Mouse (Mus musculus) liver, embryonic 11.5 days (tissue): Measurements from ENCODE around the gene Ccdc63. TPM values are rescaled to one million over a fixed set of nuclear protein-coding genes. Genes with fewer than 3 reads are reported as not detected.
"Not testable (repeated sequence)": the region's sequence is repeated elsewhere in the genome, so short reads cannot be mapped to it uniquely, and the experiment has no call there.

ENCODE experiments used
- ATAC-seq: fragments of 200-750 bp; cut with Nextera tagmentation; replicated peaks from 2 replicates; pipeline ENCODE4 v1.8.0; 2017; ENCODE audit warnings: moderate number of reproducible peaks, mild to moderate bottlenecking, moderate TSS enrichment, moderate library complexity; ENCODE audit not compliant: low FRiP score
- DNase-seq: peaks from one replicate; pipeline ENCODE4 v3.0.0-alpha.2; 2017; ENCODE audit warnings: low spot score
- H3K27ac ChIP-seq: fragments of 300-500 bp; sonication (generic); 2 replicates; pipeline ENCODE4 v1.5.1; 2014; ENCODE audit warnings: mild to moderate bottlenecking, low read depth, low read length, control low read depth
- H3K27me3 ChIP-seq: fragments of 300-500 bp; sonication (generic); replicated peaks from 2 replicates; pipeline ENCODE4 v1.6.1; 2014; ENCODE audit warnings: low read length, mixed read lengths; ENCODE audit not compliant: control insufficient read depth, insufficient read depth
- H3K36me3 ChIP-seq: fragments of 300-500 bp; sonication (generic); 2 replicates; pipeline ENCODE4 v1.6.1; 2014; ENCODE audit warnings: mild to moderate bottlenecking, low read length, moderate library complexity, mixed read lengths; ENCODE audit not compliant: control insufficient read depth, insufficient read depth
- H3K4me1 ChIP-seq: fragments of 300-500 bp; sonication (generic); replicated peaks from 2 replicates; pipeline ENCODE4 v1.6.1; 2014; ENCODE audit warnings: low read length, mixed read lengths; ENCODE audit not compliant: control insufficient read depth, insufficient read depth
- H3K4me2 ChIP-seq: fragments of 300-500 bp; sonication (generic); 2 replicates; pipeline ENCODE4 v1.6.1; 2014; ENCODE audit warnings: mild to moderate bottlenecking, control low read depth, moderate library complexity
- H3K4me3 ChIP-seq: fragments of 300-500 bp; sonication (generic); 2 replicates; pipeline ENCODE4 v1.5.1; 2014; ENCODE audit warnings: low read depth, low read length, control low read depth
- H3K9ac ChIP-seq: fragments of 300-500 bp; sonication (generic); 2 replicates; pipeline ENCODE4 v1.6.1; 2014; ENCODE audit warnings: low read depth, low read length, control low read depth
- H3K9me3 ChIP-seq: fragments of 300-500 bp; sonication (generic); 2 replicates; pipeline ENCODE4 v1.6.1; 2016; ENCODE audit warnings: low read length, inconsistent platforms, mixed read lengths; ENCODE audit not compliant: control insufficient read depth
- WGBS: fragments of 180-500 bp; shearing (Covaris S2); extraction: QIAGEN DNeasy Blood & Tissue Kit; methylation state at CpG from one replicate; pipeline ENCODE4 v1.1.7; 2014; 5-methylcytosine and 5-hydroxymethylcytosine counted together
- polyA plus RNA-seq: library from polyadenylated mRNA; unstranded; fragments of >200 nt; fragmentation: Nextera tagmentation; extraction: Ambion mirVana; gene quantifications from 2 replicates; pipeline ENCODE4 v1.2.1, GENCODE M21; 2014

Ccdc63 gene
- polyA plus RNA-seq, 1 experiment from 2014 or later, result 0.32 TPM

DNA sequence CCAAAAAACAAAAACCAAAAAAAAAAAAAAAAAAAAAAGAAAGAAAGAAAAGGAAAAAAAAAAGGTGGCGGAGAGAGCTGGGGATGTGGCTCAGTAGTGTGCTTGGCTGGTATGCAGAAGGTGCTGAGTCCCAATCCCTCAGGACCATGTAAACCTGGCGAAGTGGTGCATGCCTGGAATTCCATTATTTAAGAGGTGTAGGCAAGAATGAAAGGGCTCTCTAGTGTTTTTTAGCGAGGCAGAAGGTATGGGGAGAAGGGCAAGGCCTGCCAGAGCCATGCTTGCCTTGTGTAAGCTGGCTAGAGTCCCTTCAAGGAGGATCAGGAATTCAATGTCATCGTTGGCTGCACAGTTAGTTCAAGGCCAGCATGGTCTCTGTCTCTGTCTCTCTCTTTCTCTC lies 4.2 kb upstream of the Ccdc63 start:
- Histone ChIP-seq H3K4me2 (peak overlapping the region; percentile 70), H3K4me1 (peaks cover 8% of the 10 kb centered on the region), H3K9ac (no peak overlapping the region), H3K27ac (peak overlapping the region; percentile 84), H3K27me3 (no peaks in the 10 kb centered on the region), H3K4me3 (peak overlapping the region; percentile 50), H3K9me3 (no peaks in the 10 kb centered on the region), H3K36me3 (no peaks in the 10 kb centered on the region)
- 75% methylated on average over 4 of the region's 4 CpGs for WGBS
- ATAC-seq, result no peak
- no peak for DNase-seq

DNA sequence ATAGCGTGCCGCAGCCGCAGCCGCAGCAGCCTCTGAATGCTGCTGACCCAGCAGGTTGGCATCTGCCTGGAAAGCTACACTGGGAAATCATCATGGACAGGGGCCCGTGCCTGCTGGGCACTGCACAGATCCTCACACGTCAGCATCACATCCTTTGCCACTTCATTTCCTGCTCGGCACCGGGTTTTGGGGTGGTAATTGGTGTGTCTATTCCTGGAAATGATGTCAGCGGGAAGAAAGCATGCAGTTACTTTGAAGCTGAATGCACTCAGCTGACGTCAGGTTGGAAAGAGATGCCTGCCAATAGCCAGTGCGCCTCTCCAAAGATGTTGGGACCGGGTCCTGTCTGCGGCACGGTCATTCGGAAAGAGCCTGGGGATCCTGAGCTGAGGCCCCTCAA lies 2.9 kb upstream of the Ccdc63 start:
- H3K36me3 ChIP-seq, result no peaks in the 10 kb centered on the region
- no peak overlapping the region for H3K9ac ChIP-seq
- DNase-seq (no peak), ATAC-seq (no peak)
- no peaks in the 10 kb centered on the region for H3K27me3 ChIP-seq
- 80% methylated on average over 15 of the region's 15 CpGs for WGBS
- H3K4me3 ChIP-seq, result no peak overlapping the region
- H3K4me2 ChIP-seq, result no peak overlapping the region
- H3K4me1 ChIP-seq, result peaks cover 8% of the 10 kb centered on the region
- no peak overlapping the region for H3K27ac ChIP-seq
- no peaks in the 10 kb centered on the region for H3K9me3 ChIP-seq

DNA sequence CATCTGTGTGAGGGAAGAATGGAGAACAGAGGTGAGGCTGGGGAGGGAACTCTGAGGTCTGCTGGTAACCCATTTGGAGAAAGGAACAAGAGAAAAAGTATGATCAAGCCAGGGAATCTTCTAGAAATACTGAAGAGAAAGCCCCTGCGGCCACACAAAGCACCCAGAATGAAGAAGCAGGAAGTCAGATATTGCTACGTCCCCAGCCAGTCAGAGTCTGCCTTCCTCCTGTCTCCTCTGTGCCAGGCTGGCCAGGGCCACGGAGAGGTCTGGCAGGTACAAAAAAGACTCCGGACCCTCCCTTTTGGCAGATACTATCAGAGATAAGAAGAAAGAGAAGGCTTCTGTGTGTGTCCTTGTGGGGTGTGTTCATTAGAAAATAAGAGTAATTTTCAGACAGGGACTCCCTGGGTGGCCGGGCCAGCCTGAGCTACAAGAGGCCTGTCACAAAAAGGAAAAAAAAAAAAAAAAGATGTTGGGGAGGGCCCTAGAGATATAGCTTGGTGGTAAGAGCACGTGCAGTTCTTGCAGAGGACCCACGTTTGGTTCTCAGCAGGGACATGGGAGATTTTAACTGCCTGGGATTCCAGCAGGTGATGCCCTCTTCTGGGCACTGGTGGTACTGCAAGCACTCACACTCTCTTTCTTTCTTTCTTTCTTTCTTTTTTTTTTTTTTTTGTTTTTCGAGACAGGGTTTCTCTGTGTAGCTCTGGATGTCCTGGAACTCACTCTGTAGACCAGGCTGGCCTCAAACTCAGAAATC lies 1.8 kb upstream of the Ccdc63 start:
- Histone ChIP-seq H3K36me3 (no peaks in the 10 kb centered on the region), H3K27me3 (no peaks in the 10 kb centered on the region), H3K9me3 (no peaks in the 10 kb centered on the region), H3K4me2 (no peak overlapping the region), H3K9ac (no peak overlapping the region), H3K4me3 (no peak overlapping the region), H3K27ac (no peak overlapping the region), H3K4me1 (peaks cover 8% of the 10 kb centered on the region)
- no peak for ATAC-seq
- WGBS, result 42% methylated on average over 8 of the region's 8 CpGs
- no peak for DNase-seq

DNA sequence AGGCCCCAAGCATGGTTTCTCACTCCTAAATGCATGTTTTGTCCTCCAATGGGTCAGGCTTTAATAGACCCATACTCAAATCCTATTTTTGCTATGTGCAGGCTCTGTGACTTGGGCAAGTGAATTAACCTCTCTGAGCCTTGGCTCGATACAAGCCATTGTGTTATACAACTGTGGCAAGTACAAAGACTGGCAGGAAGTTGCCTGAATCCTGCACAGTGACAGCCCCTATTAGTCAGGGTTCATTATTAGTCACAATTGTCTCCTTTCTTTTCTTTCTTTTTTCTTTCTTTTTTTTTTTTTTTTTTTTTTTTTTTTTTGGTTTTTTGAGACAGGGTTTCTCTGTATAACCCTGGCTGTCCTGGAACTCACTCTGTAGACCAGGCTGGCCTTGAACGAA lies 852 bp downstream of the Ccdc63 start:
- not testable (repeated sequence) for ATAC-seq

DNA sequence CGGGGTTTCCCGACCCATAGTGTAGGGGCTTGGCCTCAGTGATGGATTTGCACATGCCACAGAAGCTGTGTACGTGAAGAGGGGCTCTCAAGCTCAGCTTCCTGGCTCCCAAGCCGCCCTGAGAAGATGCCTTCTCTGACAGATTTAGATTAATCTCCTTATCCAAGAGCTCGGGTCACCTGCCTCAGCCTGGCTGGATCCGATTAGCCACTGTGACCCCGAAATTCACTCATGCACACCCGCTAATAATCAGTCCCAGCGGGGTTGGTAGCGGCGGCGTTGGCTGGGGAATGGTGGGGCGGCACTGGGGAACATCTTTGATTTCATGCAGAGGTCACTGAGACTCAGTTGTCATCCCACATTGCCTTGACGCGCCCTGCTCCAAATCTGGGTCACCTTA lies 1.8 kb downstream of the Ccdc63 start:
- H3K4me3 ChIP-seq, result no peak overlapping the region

More for the DNA sequence above, 852 bp downstream of the Ccdc63 start:
- not testable (repeated sequence) for H3K9me3 ChIP-seq, H3K4me3 ChIP-seq, H3K36me3 ChIP-seq, H3K4me2 ChIP-seq, H3K27me3 ChIP-seq, DNase-seq, H3K27ac ChIP-seq, H3K9ac ChIP-seq
- WGBS, result 67% methylated on average over 2 of the region's 2 CpGs
- H3K4me1 ChIP-seq, result peaks cover 16% of the 10 kb centered on the region

DNA sequence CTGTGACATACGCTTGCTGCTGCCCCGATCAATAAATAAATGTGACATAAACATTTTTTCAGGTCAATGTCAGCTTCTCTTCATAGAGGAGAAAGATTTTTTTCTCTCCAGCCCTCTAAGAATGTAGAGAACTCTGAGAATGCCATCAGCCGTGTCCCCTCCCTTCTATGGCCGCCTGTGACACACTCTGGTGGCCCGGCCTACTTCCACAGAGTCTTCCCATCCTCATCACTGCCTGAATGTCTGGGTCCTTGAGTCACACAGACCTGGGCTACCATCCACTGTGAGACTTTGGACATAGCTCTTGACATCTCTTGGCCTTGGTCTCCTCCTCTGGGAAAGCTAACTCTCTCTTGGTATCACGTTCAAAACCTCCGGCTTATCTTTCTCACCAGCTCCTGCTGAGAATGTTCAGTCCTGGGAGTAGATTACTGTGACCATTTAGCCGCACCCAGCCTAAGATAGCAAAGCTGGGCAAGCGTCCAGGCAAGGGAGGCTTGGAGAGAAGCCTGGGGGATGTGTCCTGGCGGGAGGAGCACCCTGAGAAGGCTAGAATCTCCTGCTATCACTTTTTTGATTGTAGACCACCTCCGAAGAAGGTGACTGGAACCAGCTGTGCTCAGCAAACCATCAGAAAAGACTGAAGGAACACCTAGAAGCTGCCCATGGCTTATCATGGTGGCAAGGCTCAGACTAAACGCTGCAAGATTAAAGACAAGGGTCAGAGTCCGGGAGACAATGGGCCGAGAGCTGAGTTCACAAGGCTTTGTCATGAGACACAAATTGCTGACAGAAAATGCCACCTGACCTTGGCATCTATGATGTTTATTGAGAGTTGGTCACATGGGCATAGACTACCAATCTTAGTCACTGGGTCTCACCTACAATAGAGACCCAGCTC lies 3.9 kb downstream of the Ccdc63 start:
- Histone ChIP-seq H3K27me3 (no peaks in the 10 kb centered on the region), H3K36me3 (no peaks in the 10 kb centered on the region), H3K4me3 (no peak overlapping the region), H3K9me3 (no peaks in the 10 kb centered on the region), H3K4me1 (peaks cover 28% of the 10 kb centered on the region), H3K27ac (no peak overlapping the region), H3K9ac (no peak overlapping the region), H3K4me2 (peak overlapping the region; percentile 29; the same call in 1 of the 2 replicates)
- ATAC-seq (peak; percentile 49; the same call in 1 of the 2 replicates), DNase-seq (no peak)
- WGBS, result 50% methylated on average over 14 of the region's 14 CpGs

More for the DNA sequence above, 1.8 kb downstream of the Ccdc63 start:
- Histone ChIP-seq H3K9me3 (no peaks in the 10 kb centered on the region), H3K9ac (no peak overlapping the region), H3K36me3 (no peaks in the 10 kb centered on the region), H3K4me2 (no peak overlapping the region), H3K27me3 (no peaks in the 10 kb centered on the region), H3K27ac (no peak overlapping the region), H3K4me1 (peaks cover 16% of the 10 kb centered on the region)
- no peak for DNase-seq
- ATAC-seq, result no peak
- 74% methylated on average over 15 of the region's 15 CpGs for WGBS

DNA sequence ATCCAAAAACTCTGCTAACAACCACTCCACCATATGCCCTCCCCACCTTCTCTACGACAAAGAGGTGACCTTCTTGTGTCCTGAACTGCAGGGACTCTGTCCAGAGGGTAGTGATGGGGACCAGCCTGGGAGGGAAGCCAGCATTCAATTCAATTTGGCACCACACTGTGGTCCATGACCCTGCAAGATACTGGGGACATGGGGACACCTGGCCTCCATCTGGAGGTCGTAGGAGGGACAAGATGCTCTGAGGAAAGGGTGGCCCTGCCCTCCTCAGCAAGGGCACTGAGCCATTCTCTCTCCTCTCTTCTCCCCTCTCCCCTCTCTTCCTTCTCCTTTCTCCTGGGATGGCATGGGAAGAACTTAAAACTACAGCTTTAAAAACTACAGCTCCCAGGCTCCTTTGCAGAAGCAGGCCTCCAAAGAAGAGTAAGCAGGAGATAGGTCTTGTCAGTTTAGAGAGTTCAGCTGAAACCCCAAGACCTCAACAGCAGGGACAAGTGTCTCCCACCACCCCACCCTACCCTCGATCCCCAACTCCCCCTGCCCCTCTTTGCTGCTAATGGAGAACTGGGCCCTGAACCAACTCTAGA lies 5.2 kb downstream of the Ccdc63 start:
- Histone ChIP-seq H3K27ac (no peak overlapping the region), H3K4me2 (no peak overlapping the region), H3K27me3 (no peaks in the 10 kb centered on the region), H3K36me3 (no peaks in the 10 kb centered on the region), H3K4me1 (peaks cover 28% of the 10 kb centered on the region), H3K9me3 (no peaks in the 10 kb centered on the region), H3K9ac (no peak overlapping the region), H3K4me3 (no peak overlapping the region)
- WGBS, result 80% methylated on average over 3 of the region's 3 CpGs
- ATAC-seq (no peak), DNase-seq (no peak)

DNA sequence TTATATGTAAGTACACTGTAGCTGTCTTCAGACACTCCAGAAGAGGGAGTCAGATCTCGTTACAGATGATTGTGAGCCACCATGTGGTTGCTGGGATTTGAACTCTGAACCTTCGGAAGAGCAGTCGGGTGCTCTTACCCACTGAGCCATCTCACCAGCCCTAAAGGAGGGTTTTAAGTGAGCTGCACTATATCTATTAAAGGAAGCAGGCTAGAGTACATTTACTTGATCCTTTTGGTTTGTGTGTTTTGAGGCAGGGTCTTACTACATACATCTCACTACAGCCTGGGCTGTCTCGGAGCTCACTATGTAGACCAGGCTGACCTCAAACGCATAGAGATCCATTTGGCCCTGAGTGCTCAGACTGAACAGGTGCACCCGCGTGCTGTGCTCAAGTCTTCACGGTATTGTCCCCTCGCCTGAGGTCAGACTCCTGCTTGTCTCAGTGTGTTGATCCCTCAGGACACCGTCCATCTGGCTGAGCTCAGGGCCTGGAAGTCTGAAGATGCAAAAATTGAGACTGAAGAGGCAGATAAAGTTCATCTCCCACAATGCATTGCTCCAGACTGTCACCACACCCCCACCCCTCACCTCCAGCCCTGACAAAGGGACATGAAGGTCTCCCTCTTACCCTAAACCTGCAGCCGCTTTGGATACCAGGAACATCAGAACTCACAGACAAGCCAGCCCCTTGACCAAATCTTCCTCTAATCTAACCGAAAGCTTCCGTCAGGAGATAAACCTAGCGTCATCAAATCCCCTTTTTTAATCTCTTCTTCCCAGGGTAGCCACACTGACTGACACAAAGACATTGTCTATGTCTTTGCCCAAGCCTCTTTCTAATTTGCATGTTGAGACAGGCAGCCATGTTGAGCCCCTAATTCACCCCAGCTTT lies 6.0 kb downstream of the Ccdc63 start:
- Histone ChIP-seq H3K4me3 (no peak overlapping the region), H3K27ac (no peak overlapping the region), H3K4me2 (no peak overlapping the region), H3K9ac (no peak overlapping the region), H3K4me1 (peaks cover 28% of the 10 kb centered on the region), H3K36me3 (no peaks in the 10 kb centered on the region), H3K27me3 (no peaks in the 10 kb centered on the region), H3K9me3 (no peaks in the 10 kb centered on the region)
- no peak for DNase-seq
- 87% methylated on average over 14 of the region's 14 CpGs for WGBS
- no peak for ATAC-seq
